Comparison of ENCODE assay signal across 9 mouse cellular contexts in the genomic region with DNA sequence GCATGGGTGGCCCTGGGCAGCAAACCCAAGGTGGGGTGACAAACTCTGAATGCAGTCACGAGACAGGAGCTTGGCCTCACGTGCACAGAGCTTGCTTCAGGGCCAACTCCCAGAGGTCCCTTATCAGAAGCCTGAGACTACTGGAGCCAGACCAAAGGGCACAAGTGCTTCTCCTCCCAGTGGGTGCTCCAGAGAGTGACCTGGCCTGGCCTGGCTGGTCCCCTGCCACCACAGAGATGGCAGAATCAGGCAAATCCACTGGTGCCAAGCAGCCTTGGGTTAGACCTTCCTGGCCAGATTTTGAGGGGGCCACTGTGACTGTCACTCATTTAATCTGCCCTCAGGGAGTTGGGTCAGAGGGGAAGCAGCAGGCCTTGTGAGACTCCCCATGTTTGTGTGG. TPM values are rescaled to one million over a fixed set of nuclear protein-coding genes. Genes with fewer than 3 reads are reported as not detected.
A peak's percentile ranks its signal among the peaks of the same experiment; 100 is the strongest.
DNase-seq lines count a peak whose midpoint lies in the region; ATAC-seq and TF ChIP-seq lines count a peak whose summit lies in the region.
"Had no signal": no experiment of that assay in that cellular context is flagged by ENCODE, and none has a peak within 500 bp of the region (broad histone marks: within the 10 kb centered on the region; RNA-seq: fewer than 3 reads in every experiment).

No protein-coding gene starts in this region.

- H3K27ac ChIP-seq in intestine, embryonic 16.5 days (ENCODE audit: low read length) = peak overlapping the region; percentile 63
- no peak overlapping the region for H3K27ac ChIP-seq in midbrain, postnatal 0 days (ENCODE audit: low read depth, low read length)
- H3K27ac ChIP-seq: embryonic facial prominence, embryonic 12.5 days; hindbrain, embryonic 15.5 days had no signal

- ATAC-seq in intestine, embryonic 16.5 days = peak; percentile 95
- ATAC-seq in midbrain, postnatal 0 days (ENCODE audit: low FRiP score) = no peak

- H3K4me2 ChIP-seq in intestine, embryonic 16.5 days (ENCODE audit: low read depth, low read length) = no peak overlapping the region
- no peak overlapping the region for H3K4me2 ChIP-seq in midbrain, postnatal 0 days (ENCODE audit: low read depth, low read length, poor library complexity, severe bottlenecking)
- H3K4me2 ChIP-seq: embryonic facial prominence, embryonic 12.5 days; hindbrain, embryonic 15.5 days had no signal

- peak; percentile 75 for DNase-seq in adrenal gland, adult 2 months
- peak; percentile 65 for DNase-seq in c-Kit-negative CD71-positive TER-119-positive erythroid progenitor cells, embryonic 14.5 days (ENCODE audit: low read depth, low spot score)
- DNase-seq in lung, postnatal 36 days = peak; percentile 81
- DNase-seq in layer of hippocampus, adult 11-12 months (ENCODE audit: low spot score) = no peak
- no peak for DNase-seq in right cerebral cortex, postnatal 25 days
- DNase-seq in midbrain, postnatal 0 days (ENCODE audit: low spot score) = no peak

- no peak overlapping the region for H3K4me3 ChIP-seq in intestine, embryonic 16.5 days (ENCODE audit: low read length)
- no peak overlapping the region for H3K4me3 ChIP-seq in midbrain, postnatal 0 days (ENCODE audit: low read depth, low read length)
- H3K4me3 ChIP-seq: embryonic facial prominence, embryonic 12.5 days; hindbrain, embryonic 15.5 days had no signal

- no peaks in the 10 kb centered on the region for H3K9me3 ChIP-seq in intestine, embryonic 16.5 days (ENCODE audit: control insufficient read depth, low read length)
- H3K9me3 ChIP-seq in midbrain, postnatal 0 days (ENCODE audit: low read length) = no peaks in the 10 kb centered on the region
- H3K9me3 ChIP-seq: embryonic facial prominence, embryonic 12.5 days; hindbrain, embryonic 15.5 days had no signal

- H3K27me3 ChIP-seq in intestine, embryonic 16.5 days (replicated peaks; ENCODE audit: control insufficient read depth, insufficient read depth, low read length) = no peaks in the 10 kb centered on the region
- H3K27me3 ChIP-seq in midbrain, postnatal 0 days (ENCODE audit: insufficient read depth, low read length) = no peaks in the 10 kb centered on the region
- H3K27me3 ChIP-seq: embryonic facial prominence, embryonic 12.5 days; hindbrain, embryonic 15.5 days had no signal

- TF ChIP-seq CTCF in midbrain, postnatal 0 days (IDR thresholded peaks at IDR 0.05) = no peak

- H3K9ac ChIP-seq in intestine, embryonic 16.5 days (ENCODE audit: low read depth, low read length) = peak overlapping the region; percentile 34; the same call in 1 of the 2 replicates
- no peak overlapping the region for H3K9ac ChIP-seq in midbrain, postnatal 0 days (replicated peaks; ENCODE audit: low read length, poor library complexity, severe bottlenecking)
- H3K9ac ChIP-seq: embryonic facial prominence, embryonic 12.5 days; hindbrain, embryonic 15.5 days had no signal

- peaks cover 5% of the 10 kb centered on the region; the same call in 1 of the 2 replicates for H3K4me1 ChIP-seq in intestine, embryonic 16.5 days (ENCODE audit: control insufficient read depth, insufficient read depth, low read length)
- H3K4me1 ChIP-seq in midbrain, postnatal 0 days (ENCODE audit: insufficient read depth, low read length) = no peaks in the 10 kb centered on the region
- H3K4me1 ChIP-seq: embryonic facial prominence, embryonic 12.5 days; hindbrain, embryonic 15.5 days had no signal

- no peaks in the 10 kb centered on the region for H3K36me3 ChIP-seq in intestine, embryonic 16.5 days (ENCODE audit: control insufficient read depth, insufficient read depth, low read length)
- no peaks in the 10 kb centered on the region for H3K36me3 ChIP-seq in midbrain, postnatal 0 days (ENCODE audit: insufficient read depth, low read length)
- H3K36me3 ChIP-seq: embryonic facial prominence, embryonic 12.5 days; hindbrain, embryonic 15.5 days had no signal

- WGBS in intestine, embryonic 16.5 days = 47% methylated on average over 2 of the region's 2 CpGs
- 84% methylated on average over 2 of the region's 2 CpGs for WGBS in midbrain, postnatal 0 days

RNA-seq across cellular contexts. Expression of a gene that starts 8.5 kb away (rescaled TPM):
- not detected for total RNA-seq in adrenal gland, adult 2 months (2021)
- 0.06 and 0.10 TPM in 2 replicates for polyA plus RNA-seq in adrenal gland, adult 2 months (2012; rRNA removed)
- 0.73 and 1.1 TPM in 2 replicates for polyA plus RNA-seq in intestine, embryonic 16.5 days (2015; fragmentation: Nextera tagmentation; extraction: Ambion mirVana)
- total RNA-seq in midbrain, postnatal 0 days (2014; rRNA removed) = 2.0 and 4.2 TPM in 2 replicates
- 1.1 and 1.2 TPM in 2 replicates for polyA plus RNA-seq in midbrain, postnatal 0 days (2015; fragmentation: Nextera tagmentation; extraction: Ambion mirVana)

RNA-seq across cellular contexts. Expression of a gene that starts 32.5 kb away (rescaled TPM):
- total RNA-seq in adrenal gland, adult 2 months (2021) = 1 to 10 TPM; 8.0 to 8.9 TPM
- polyA plus RNA-seq in adrenal gland, adult 2 months (2012; rRNA removed) = 5.3 and 6.9 TPM in 2 replicates
- polyA plus RNA-seq in intestine, embryonic 16.5 days (2015; fragmentation: Nextera tagmentation; extraction: Ambion mirVana) = 15.0 and 19.7 TPM in 2 replicates
- 12.7 and 16.1 TPM in 2 replicates for total RNA-seq in midbrain, postnatal 0 days (2014; rRNA removed)
- 12.8 and 13.1 TPM in 2 replicates for polyA plus RNA-seq in midbrain, postnatal 0 days (2015; fragmentation: Nextera tagmentation; extraction: Ambion mirVana)

RNA-seq across cellular contexts. Expression of a gene that starts 47.8 kb away (rescaled TPM):
- 10 to 100 TPM; 60.0 to 62.5 TPM for total RNA-seq in adrenal gland, adult 2 months (2021)
- polyA plus RNA-seq in adrenal gland, adult 2 months (2012; rRNA removed) = 3.7 and 6.8 TPM in 2 replicates
- 85.1 and 85.3 TPM in 2 replicates for polyA plus RNA-seq in intestine, embryonic 16.5 days (2015; fragmentation: Nextera tagmentation; extraction: Ambion mirVana)
- 33.4 and 43.1 TPM in 2 replicates for total RNA-seq in midbrain, postnatal 0 days (2014; rRNA removed)
- polyA plus RNA-seq in midbrain, postnatal 0 days (2015; fragmentation: Nextera tagmentation; extraction: Ambion mirVana) = 112 and 113 TPM in 2 replicates

Comparison
In these comparisons a context has a peak if more than half of its experiments do, and no peak if none do; other contexts are left out.
1. DNase-seq: peak in adrenal gland, adult 2 months (single experiment), c-Kit-negative CD71-positive TER-119-positive erythroid progenitor cells, embryonic 14.5 days (single experiment) and lung, postnatal 36 days (single experiment); none in layer of hippocampus, adult 11-12 months (single experiment), right cerebral cortex, postnatal 25 days (single experiment) and midbrain, postnatal 0 days (single experiment).
2. RNA of a gene that starts 47.8 kb away (polyA plus RNA-seq): 112 to 113 TPM in midbrain, postnatal 0 days and 85.1 to 85.3 TPM in intestine, embryonic 16.5 days; 3.7 to 6.8 TPM in adrenal gland, adult 2 months; every median in the first group is over 10 times any median in the second.